Mouse (Mus musculus) forebrain, embryonic 11.5 days (tissue): ENCODE measurements at regions not wholly inside any gene's neighbourhood (a gene's known extent, or its start where the extent isn't known, plus 50 kb on each side); places are given as distances from the start of the nearest gene placed in this dataset.
A peak's percentile ranks its signal among the peaks of the same experiment; 100 is the strongest.

Experiments used
- ATAC-seq: fragments of 200-750 bp; cut with Nextera tagmentation; replicated peaks from 2 replicates; pipeline ENCODE4 v1.8.0; 2017; ENCODE audit warnings: moderate TSS enrichment; ENCODE audit not compliant: low FRiP score
- DNase-seq: peaks from one replicate; pipeline ENCODE4 v3.0.0-alpha.2; 2017; ENCODE audit warnings: low spot score
- H3K27ac ChIP-seq: fragments of 300-500 bp; sonication (generic); 2 replicates; pipeline ENCODE4 v1.5.1; 2014; ENCODE audit warnings: low read depth, low read length
- H3K27me3 ChIP-seq: fragments of 300-500 bp; sonication (generic); 2 replicates; pipeline ENCODE4 v1.6.1; 2014; ENCODE audit warnings: mild to moderate bottlenecking, low read length, mixed read lengths; ENCODE audit not compliant: control insufficient read depth, insufficient read depth
- H3K36me3 ChIP-seq: fragments of 300-500 bp; sonication (generic); 2 replicates; pipeline ENCODE4 v1.6.1; 2014; ENCODE audit warnings: mild to moderate bottlenecking, low read length, moderate library complexity, mixed read lengths; ENCODE audit not compliant: control insufficient read depth, insufficient read depth
- H3K4me1 ChIP-seq: fragments of 300-500 bp; sonication (generic); replicated peaks from 2 replicates; pipeline ENCODE4 v1.6.1; 2014; ENCODE audit warnings: low read length, mixed read lengths; ENCODE audit not compliant: control insufficient read depth, insufficient read depth
- H3K4me2 ChIP-seq: fragments of 300-500 bp; sonication (generic); 2 replicates; pipeline ENCODE4 v1.6.1; 2014; ENCODE audit warnings: low read depth, mild to moderate bottlenecking, low read length, moderate library complexity, mixed read lengths; ENCODE audit not compliant: severe bottlenecking
- H3K4me3 ChIP-seq: fragments of 300-500 bp; sonication (generic); 2 replicates; pipeline ENCODE4 v1.5.1; 2014; ENCODE audit warnings: low read depth, low read length
- H3K9ac ChIP-seq: fragments of 300-500 bp; sonication (generic); 2 replicates; pipeline ENCODE4 v1.6.1; 2014; ENCODE audit warnings: low read length
- H3K9me3 ChIP-seq: fragments of 300-500 bp; sonication (generic); 2 replicates; pipeline ENCODE4 v1.6.1; 2016; ENCODE audit warnings: low read length, mixed read lengths; ENCODE audit not compliant: control insufficient read depth
- WGBS: fragments of 180-500 bp; shearing (Covaris S2); extraction: QIAGEN DNeasy Blood & Tissue Kit; methylation state at CpG from one replicate; pipeline ENCODE4 v1.1.7; 2014; 5-methylcytosine and 5-hydroxymethylcytosine counted together

DNA sequence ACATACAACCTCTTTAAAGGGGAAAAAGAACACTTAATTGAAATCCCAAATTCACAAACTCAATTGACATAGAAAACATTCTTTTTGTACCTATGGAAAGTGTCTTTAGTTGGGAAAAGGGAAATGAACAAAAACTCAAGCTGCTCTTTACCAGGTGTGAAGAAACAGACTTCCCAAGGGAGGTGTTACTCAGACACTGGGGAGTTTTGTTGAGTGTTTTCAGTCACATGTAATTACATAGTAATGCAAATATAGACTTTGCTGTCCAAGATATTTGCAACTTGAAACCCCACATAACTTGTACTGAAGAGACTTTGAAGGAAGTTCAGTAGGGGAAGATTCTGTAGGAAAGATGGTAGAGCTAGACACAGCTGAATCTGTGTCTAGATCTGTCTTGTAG is 547.7 kb upstream of the Zfp960 start:
- ATAC-seq: no peak
- no peak overlapping the region for H3K4me3 ChIP-seq

DNA sequence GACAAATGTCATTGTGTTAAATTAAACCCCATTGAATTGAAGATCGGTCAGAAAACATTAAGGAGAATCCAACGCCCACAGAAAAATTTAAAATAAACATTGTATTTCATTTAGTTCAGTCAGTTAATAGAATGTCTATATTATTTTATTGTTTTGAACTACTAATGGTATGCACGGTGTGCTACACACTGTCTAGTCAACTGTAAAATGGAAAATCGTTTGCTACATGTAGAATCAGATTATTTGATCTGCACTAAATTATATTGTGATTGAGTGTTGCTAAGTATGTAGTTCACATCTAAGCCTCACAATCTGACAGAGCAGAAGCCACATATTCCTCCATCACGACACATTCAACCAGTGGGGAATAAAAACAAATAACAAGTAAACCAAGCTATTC is 570.0 kb upstream of the Zfp960 start:
- H3K36me3 ChIP-seq: no peaks in the 10 kb centered on the region
- no peak overlapping the region for H3K9ac ChIP-seq
- DNase-seq: no peak
- no peaks in the 10 kb centered on the region for H3K27me3 ChIP-seq
- no peak overlapping the region for H3K4me2 ChIP-seq
- ATAC-seq: no peak
- H3K4me1 ChIP-seq: no peaks in the 10 kb centered on the region
- H3K27ac ChIP-seq: no peak overlapping the region
- WGBS: 74% methylated on average over 5 of the region's 5 CpGs
- no peak overlapping the region for H3K4me3 ChIP-seq
- no peaks in the 10 kb centered on the region for H3K9me3 ChIP-seq

More for the DNA sequence above, 547.7 kb upstream of the Zfp960 start:
- Histone ChIP-seq H3K4me1 (no peaks in the 10 kb centered on the region), H3K9ac (no peak overlapping the region), H3K36me3 (no peaks in the 10 kb centered on the region), H3K4me2 (no peak overlapping the region), H3K27me3 (no peaks in the 10 kb centered on the region), H3K9me3 (no peaks in the 10 kb centered on the region), H3K27ac (no peak overlapping the region)
- no peak for DNase-seq

DNA sequence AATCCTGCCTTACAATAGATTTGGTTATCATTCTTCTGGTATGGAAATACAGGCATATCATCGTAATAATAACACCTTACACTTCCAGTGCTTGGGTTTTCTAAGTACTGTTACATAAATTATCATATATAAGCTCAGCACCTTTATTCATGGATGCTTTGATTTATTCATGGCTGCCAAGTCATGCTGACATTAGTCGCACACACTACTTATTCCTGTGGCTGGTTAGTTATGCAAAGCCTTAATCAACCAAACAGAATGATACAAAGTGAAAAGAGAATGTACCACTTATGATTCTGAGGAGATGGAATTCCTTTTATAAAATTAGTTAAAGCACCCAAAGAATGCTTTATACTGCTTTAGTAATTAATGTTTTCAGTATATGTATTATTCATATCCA is 570.4 kb upstream of the Zfp960 start:
- Histone ChIP-seq H3K36me3 (no peaks in the 10 kb centered on the region), H3K9me3 (no peaks in the 10 kb centered on the region), H3K27me3 (no peaks in the 10 kb centered on the region), H3K9ac (no peak overlapping the region), H3K4me2 (no peak overlapping the region), H3K4me1 (no peaks in the 10 kb centered on the region), H3K27ac (no peak overlapping the region), H3K4me3 (no peak overlapping the region)
- no peak for DNase-seq
- 58% methylated on average over 2 of the region's 2 CpGs for WGBS
- ATAC-seq: peak; percentile 76

DNA sequence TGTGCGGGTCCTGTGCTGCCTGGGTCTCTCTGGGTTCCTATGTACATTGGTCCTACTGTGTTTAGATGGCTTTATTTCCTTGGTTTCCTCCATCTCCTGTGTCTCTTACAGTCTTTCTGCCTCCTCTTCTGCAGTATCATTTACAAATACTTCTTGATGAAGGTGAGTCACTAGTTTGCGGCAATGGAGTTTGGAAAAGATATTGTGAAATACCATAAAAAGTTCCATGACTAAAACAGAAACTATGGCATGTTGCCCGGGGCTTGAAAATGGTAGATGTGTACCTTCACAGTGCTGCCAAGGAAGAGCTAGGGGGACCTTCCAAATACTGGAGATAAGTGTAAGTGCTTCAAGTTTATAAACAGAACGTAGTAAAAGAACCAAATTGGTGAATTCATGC is 571.4 kb upstream of the Zfp960 start:
- Histone ChIP-seq H3K9ac (no peak overlapping the region), H3K27ac (no peak overlapping the region), H3K27me3 (no peaks in the 10 kb centered on the region), H3K9me3 (no peaks in the 10 kb centered on the region), H3K4me3 (no peak overlapping the region), H3K4me2 (no peak overlapping the region), H3K36me3 (no peaks in the 10 kb centered on the region), H3K4me1 (no peaks in the 10 kb centered on the region)
- no peak for DNase-seq
- no peak for ATAC-seq
- 92% methylated on average over 4 of the region's 4 CpGs for WGBS

DNA sequence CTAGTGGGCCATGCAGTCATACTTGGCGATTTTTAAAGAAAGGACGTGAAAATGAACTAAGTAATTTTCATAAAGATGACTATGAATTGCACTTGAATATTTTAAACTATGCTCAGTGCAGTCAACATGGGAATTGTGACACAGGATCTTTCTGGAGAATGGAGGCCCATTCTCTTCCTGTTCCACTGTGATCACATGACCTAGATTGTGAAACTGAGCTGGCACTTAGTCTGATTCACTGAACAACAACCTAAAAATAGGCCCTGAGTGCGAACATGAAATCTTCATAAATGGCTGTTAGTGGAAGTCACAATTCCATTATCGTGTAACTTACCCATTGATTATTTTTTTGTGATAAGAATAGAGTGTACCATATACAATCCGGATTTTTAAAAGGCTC is 577.6 kb upstream of the Zfp960 start:
- Histone ChIP-seq H3K27me3 (no peaks in the 10 kb centered on the region), H3K36me3 (no peaks in the 10 kb centered on the region), H3K27ac (no peak overlapping the region), H3K9ac (no peak overlapping the region), H3K4me2 (no peak overlapping the region), H3K9me3 (no peaks in the 10 kb centered on the region), H3K4me1 (no peaks in the 10 kb centered on the region), H3K4me3 (no peak overlapping the region)
- 88% methylated on average over 5 of the region's 5 CpGs for WGBS
- no peak for ATAC-seq
- DNase-seq: no peak

DNA sequence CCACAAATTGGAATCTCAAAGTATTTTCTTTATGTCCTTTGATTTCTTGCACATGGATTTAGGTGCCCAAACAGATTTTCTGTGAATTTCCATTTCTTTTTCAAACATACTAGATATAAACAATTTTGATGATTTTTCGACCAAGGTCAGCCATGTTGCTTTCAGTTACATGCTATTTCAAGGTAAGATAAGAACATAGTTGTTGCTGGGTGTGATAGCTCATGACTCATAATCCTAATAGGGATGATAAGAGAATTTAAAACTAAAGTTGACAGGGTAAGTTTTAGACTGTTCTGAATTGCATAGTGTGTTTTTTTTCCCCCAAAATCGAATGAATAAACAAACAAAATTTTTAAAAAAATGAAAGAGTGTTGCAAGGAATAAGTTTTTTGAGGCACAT is 579.9 kb upstream of the Zfp960 start:
- ATAC-seq (no peak), DNase-seq (no peak)
- Histone ChIP-seq H3K36me3 (no peaks in the 10 kb centered on the region), H3K27me3 (no peaks in the 10 kb centered on the region), H3K4me3 (no peak overlapping the region), H3K4me2 (no peak overlapping the region), H3K27ac (no peak overlapping the region), H3K4me1 (no peaks in the 10 kb centered on the region), H3K9ac (no peak overlapping the region), H3K9me3 (no peaks in the 10 kb centered on the region)
- WGBS: 84% methylated on average over 2 of the region's 2 CpGs

DNA sequence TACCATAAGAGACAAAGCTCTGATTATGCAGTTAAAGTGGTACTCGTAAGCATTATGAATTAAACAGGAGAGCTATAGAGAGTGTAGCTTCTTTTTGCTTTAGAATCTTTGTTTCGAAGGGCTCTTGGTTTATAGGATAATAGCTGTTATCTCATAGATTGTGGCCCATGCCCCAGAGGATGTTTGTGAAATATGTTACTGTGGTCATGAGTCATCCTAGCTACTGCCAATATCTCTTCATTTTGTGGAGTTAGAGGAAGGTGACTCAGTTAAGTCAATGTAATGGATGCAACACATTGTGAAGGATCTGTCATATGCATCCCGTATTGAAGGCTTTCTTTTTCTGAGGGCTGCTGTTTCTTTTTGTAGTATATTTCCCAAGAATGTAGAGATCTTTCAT is 582.2 kb upstream of the Zfp960 start:
- H3K9me3 ChIP-seq: no peaks in the 10 kb centered on the region
- DNase-seq (no peak), ATAC-seq (no peak)
- WGBS: 94% methylated on average over 3 of the region's 3 CpGs
- no peak overlapping the region for H3K27ac ChIP-seq
- no peaks in the 10 kb centered on the region for H3K36me3 ChIP-seq
- no peak overlapping the region for H3K4me3 ChIP-seq
- H3K9ac ChIP-seq: no peak overlapping the region
- H3K4me1 ChIP-seq: no peaks in the 10 kb centered on the region
- H3K4me2 ChIP-seq: no peak overlapping the region
- no peaks in the 10 kb centered on the region for H3K27me3 ChIP-seq

DNA sequence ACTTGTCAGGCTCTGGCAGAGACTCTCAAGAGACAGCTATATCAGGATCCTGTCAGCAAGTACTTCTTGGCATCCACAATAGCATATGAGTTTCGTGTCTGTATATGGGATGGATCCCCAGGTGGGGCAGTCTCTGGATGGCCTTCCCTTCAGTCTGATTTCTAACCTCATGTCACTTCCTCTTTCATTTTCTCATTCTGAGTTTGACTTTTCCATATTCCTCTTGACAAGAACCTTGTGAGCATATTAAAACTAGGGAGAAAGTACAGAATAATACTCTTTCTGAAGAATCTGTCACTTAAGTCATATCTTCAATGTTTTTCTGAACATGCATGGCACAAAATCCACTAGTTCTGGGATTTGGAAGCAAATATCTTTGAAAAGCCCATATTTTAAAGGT is 583.3 kb upstream of the Zfp960 start:
- DNase-seq (no peak), ATAC-seq (no peak)
- Histone ChIP-seq H3K4me3 (no peak overlapping the region), H3K9ac (no peak overlapping the region), H3K27me3 (no peaks in the 10 kb centered on the region), H3K36me3 (no peaks in the 10 kb centered on the region), H3K4me1 (no peaks in the 10 kb centered on the region), H3K9me3 (no peaks in the 10 kb centered on the region), H3K4me2 (no peak overlapping the region), H3K27ac (no peak overlapping the region)
- WGBS: 83% methylated on average over 1 of the region's 1 CpGs

DNA sequence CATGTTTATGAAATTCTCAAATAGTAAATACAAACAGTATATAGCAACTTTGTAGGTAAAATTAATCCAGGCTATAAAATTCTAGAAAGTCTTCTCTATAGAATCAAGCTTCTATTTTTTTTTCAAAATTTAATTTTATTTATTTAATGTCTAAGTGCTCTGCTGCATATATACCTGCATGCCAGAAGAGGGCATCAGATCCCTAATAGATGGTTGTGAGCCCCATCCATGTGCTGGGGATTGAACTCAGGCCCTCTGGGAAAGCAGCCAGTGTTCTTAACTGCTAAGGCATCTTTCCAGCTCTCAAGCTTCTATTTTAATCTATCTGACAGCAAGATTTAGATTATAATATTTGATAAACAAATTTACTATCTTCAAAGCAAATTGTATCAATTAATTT is 602.7 kb upstream of the Zfp960 start:
- Histone ChIP-seq H3K4me2 (no peak overlapping the region), H3K9ac (no peak overlapping the region), H3K27ac (no peak overlapping the region), H3K4me3 (no peak overlapping the region), H3K27me3 (no peaks in the 10 kb centered on the region), H3K36me3 (no peaks in the 10 kb centered on the region), H3K4me1 (no peaks in the 10 kb centered on the region), H3K9me3 (no peaks in the 10 kb centered on the region)
- DNase-seq: no peak
- no peak for ATAC-seq
